Mouse (Mus musculus) embryonic fibroblast, embryonic 13.5 days (primary cell): ENCODE measurements around the gene Prkaca.

Source experiments
- CTCF ChIP-seq: IDR thresholded peaks from 2 replicates; pipeline ENCODE4 v1.5.1; 2011; ENCODE audit warnings: mild to moderate bottlenecking, control low read depth, low read length, moderate library complexity, borderline replicate concordance; ENCODE audit not compliant: insufficient read depth
- POLR2A ChIP-seq: IDR thresholded peaks from 2 replicates; pipeline ENCODE4 v1.6.1; 2011; ENCODE audit warnings: low read depth, mild to moderate bottlenecking, control low read depth, low read length, moderate library complexity

DNA sequence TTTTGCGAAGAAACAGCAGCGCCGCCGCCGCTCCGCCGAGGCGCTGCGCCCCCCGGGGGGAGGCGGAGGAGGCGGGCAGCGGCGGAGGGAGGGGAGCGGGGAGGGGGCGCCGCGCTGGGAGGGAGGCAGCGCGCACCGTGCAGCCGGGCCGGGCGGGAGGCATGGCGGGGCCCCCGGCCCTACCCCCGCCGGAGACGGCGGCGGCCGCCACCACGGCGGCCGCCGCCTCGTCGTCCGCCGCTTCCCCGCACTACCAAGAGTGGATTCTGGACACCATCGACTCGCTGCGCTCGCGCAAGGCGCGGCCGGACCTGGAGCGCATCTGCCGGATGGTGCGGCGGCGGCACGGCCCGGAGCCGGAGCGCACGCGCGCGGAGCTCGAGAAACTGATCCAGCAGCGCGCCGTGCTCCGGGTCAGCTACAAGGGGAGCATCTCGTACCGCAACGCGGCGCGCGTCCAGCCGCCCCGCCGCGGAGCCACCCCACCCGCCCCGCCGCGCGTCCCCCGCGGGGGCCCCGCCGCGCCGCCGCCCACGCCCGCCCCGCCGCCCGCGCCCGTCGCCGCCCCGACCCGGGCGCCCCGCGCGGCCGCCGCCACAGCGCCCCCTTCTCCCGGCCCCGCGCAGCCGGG is 24.8 kb downstream of the Prkaca start, which contains the start of gene Samd1:
- no peak for TF ChIP-seq CTCF
- TF ChIP-seq POLR2A, result no peak
